ENCODE assay signal across 20 mouse cellular contexts in the genomic region with DNA sequence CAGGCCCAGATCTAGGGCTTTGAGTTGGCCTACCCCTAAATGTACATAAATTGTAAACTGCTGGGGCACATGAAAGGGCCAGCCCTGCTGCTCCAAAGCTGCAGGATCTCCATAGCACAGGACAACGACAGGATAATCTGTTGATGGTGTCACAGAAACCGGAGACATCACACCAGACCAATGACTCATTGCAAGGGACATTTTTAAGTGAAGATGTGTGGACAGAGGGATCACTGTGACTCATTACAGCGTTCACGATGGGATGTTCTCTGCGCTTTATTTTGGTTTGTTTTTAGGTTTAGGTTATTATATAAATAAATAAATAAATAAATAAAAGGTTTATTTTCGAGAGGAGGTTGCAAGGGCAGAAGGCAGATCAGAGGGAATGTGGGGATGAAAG.
DNase-seq lines count a peak whose midpoint lies in the region; ATAC-seq and TF ChIP-seq lines count a peak whose summit lies in the region.
"Had no signal": no experiment of that assay in that cellular context is flagged by ENCODE, and none has a peak within 500 bp of the region (broad histone marks: within the 10 kb centered on the region; RNA-seq: fewer than 3 reads in every experiment).

No protein-coding gene starts in this region.

- 77% methylated on average over 6 of the region's 6 CpGs for WGBS in heart, embryonic 10.5 days
- WGBS in midbrain, embryonic 11.5 days: 90% methylated on average over 6 of the region's 6 CpGs
- WGBS in midbrain, embryonic 16.5 days: 94% methylated on average over 6 of the region's 6 CpGs

- in situ Hi-C loops in Patski (cut with MboI; ENCODE audit: low pct_unique_long_range_greater_than_20kb): no loop called here

- no peaks in the 10 kb centered on the region for H3K27me3 ChIP-seq in heart, embryonic 10.5 days (ENCODE audit: insufficient read depth, poor library complexity, severe bottlenecking)
- H3K27me3 ChIP-seq in midbrain, embryonic 11.5 days (ENCODE audit: control insufficient read depth, insufficient read depth, low read length): no peaks in the 10 kb centered on the region
- H3K27me3 ChIP-seq in midbrain, embryonic 16.5 days (ENCODE audit: control insufficient read depth, insufficient read depth, low read depth, low read length): no peaks in the 10 kb centered on the region
- H3K27me3 ChIP-seq in Patski: no peaks in the 10 kb centered on the region
- H3K27me3 ChIP-seq: CH12.LX; heart, embryonic 12.5 days; hindbrain, embryonic 15.5 days had no signal

- POLR2A ChIA-PET in Patski (lab: Charles Lee): interaction anchor here (1.0 kb wide), 1 partner anchor 9 kb away, joined by 3 read pairs; no protein-coding TSS in a partner anchor

- no peak overlapping the region for H3K9ac ChIP-seq in midbrain, embryonic 11.5 days (ENCODE audit: low read length)
- H3K9ac ChIP-seq in midbrain, embryonic 16.5 days (ENCODE audit: low read depth, low read length): no peak overlapping the region
- H3K9ac ChIP-seq: forebrain, postnatal 0 days; heart, embryonic 12.5 days; hindbrain, embryonic 15.5 days had no signal

- no peak overlapping the region for H3K4me3 ChIP-seq in heart, embryonic 10.5 days
- no peak overlapping the region for H3K4me3 ChIP-seq in midbrain, embryonic 11.5 days (ENCODE audit: low read depth, low read length)
- no peak overlapping the region for H3K4me3 ChIP-seq in midbrain, embryonic 16.5 days (ENCODE audit: low read depth, low read length)
- H3K4me3 ChIP-seq: embryonic facial prominence, embryonic 10.5 days; heart, adult 2 months; heart, embryonic 12.5 days; hindbrain, embryonic 15.5 days had no signal

- H3K4me1 ChIP-seq in heart, embryonic 10.5 days: peaks cover 22% of the 10 kb centered on the region
- peaks cover 3% of the 10 kb centered on the region; the same call in 1 of the 2 replicates for H3K4me1 ChIP-seq in midbrain, embryonic 11.5 days (ENCODE audit: control insufficient read depth, insufficient read depth, low read length)
- no peaks in the 10 kb centered on the region for H3K4me1 ChIP-seq in midbrain, embryonic 16.5 days (ENCODE audit: control insufficient read depth, insufficient read depth, low read length)

- H3K36me3 ChIP-seq in heart, embryonic 10.5 days: no peaks in the 10 kb centered on the region
- no peaks in the 10 kb centered on the region for H3K36me3 ChIP-seq in midbrain, embryonic 11.5 days (ENCODE audit: control insufficient read depth, insufficient read depth, low read length)
- no peaks in the 10 kb centered on the region for H3K36me3 ChIP-seq in midbrain, embryonic 16.5 days (ENCODE audit: control insufficient read depth, insufficient read depth, low read length)
- H3K36me3 ChIP-seq: embryonic facial prominence, embryonic 10.5 days; heart, embryonic 12.5 days; hindbrain, embryonic 15.5 days had no signal

- 0 out of 2 replicates have a peak overlapping the region, but pooled peaks have one; percentile 22 for H3K27ac ChIP-seq in heart, embryonic 10.5 days
- H3K27ac ChIP-seq in midbrain, embryonic 11.5 days (ENCODE audit: low read depth, low read length): no peak overlapping the region
- H3K27ac ChIP-seq in midbrain, embryonic 16.5 days (ENCODE audit: low read length): no peak overlapping the region
- H3K27ac ChIP-seq: embryonic facial prominence, embryonic 10.5 days; heart, adult 2 months; hindbrain, embryonic 15.5 days had no signal

- no peak for DNase-seq in heart, embryonic 10.5 days (ENCODE audit: low spot score)
- DNase-seq in heart, adult 18-20 months: no peak
- peak; percentile 51 for DNase-seq in midbrain, embryonic 11.5 days (ENCODE audit: low spot score, missing footprints)
- no peak for DNase-seq in Patski (ENCODE audit: low read depth, low spot score)
- no peak for DNase-seq in layer of hippocampus, adult 18-20 months (ENCODE audit: low spot score in 2 of 2)
- DNase-seq in gastrocnemius, adult 18-20 months (ENCODE audit: low spot score): no peak
- DNase-seq: adrenal gland, adult 2 months; adrenal gland, postnatal 36 days; cerebellum, adult 2 months; cerebellum, postnatal 10 days; forebrain, postnatal 0 days; gastrocnemius, postnatal 36 days; heart, adult 2 months; heart, postnatal 36 days had no signal

- H3K4me2 ChIP-seq in midbrain, embryonic 11.5 days: no peak overlapping the region
- H3K4me2 ChIP-seq in midbrain, embryonic 16.5 days (ENCODE audit: low read length): no peak overlapping the region
- H3K4me2 ChIP-seq: heart, embryonic 12.5 days; hindbrain, embryonic 15.5 days had no signal

- CTCF ChIA-PET in Patski (lab: Charles Lee): interaction anchor here (1.4 kb wide), 1 partner anchor 78 kb away, joined by 4 read pairs; no protein-coding TSS in a partner anchor

- TF ChIP-seq CTCF in Patski (IDR thresholded peaks at IDR 0.05): no peak

- no peaks in the 10 kb centered on the region for H3K9me3 ChIP-seq in heart, embryonic 10.5 days
- no peaks in the 10 kb centered on the region for H3K9me3 ChIP-seq in midbrain, embryonic 11.5 days (ENCODE audit: control insufficient read depth, low read length)
- no peaks in the 10 kb centered on the region for H3K9me3 ChIP-seq in midbrain, embryonic 16.5 days (replicated peaks; ENCODE audit: control insufficient read depth, low read length, poor library complexity, severe bottlenecking)
- H3K9me3 ChIP-seq: embryonic facial prominence, embryonic 10.5 days; heart, embryonic 12.5 days; hindbrain, embryonic 15.5 days had no signal

- no peak for ATAC-seq in midbrain, embryonic 11.5 days (ENCODE audit: low FRiP score)
- no peak for ATAC-seq in midbrain, embryonic 16.5 days
- ATAC-seq in Patski: peak; percentile 44
- ATAC-seq: forebrain, postnatal 0 days; intestine, embryonic 16.5 days had no signal
